Mouse (Mus musculus): ENCODE measurements around the gene Zfp827. TPM values are rescaled to one million over a fixed set of nuclear protein-coding genes. Genes with fewer than 3 reads are reported as not detected.

Zfp827 gene
- polyA plus RNA-seq, 1 experiment from 2014 or later = 10.2 TPM

DNA sequence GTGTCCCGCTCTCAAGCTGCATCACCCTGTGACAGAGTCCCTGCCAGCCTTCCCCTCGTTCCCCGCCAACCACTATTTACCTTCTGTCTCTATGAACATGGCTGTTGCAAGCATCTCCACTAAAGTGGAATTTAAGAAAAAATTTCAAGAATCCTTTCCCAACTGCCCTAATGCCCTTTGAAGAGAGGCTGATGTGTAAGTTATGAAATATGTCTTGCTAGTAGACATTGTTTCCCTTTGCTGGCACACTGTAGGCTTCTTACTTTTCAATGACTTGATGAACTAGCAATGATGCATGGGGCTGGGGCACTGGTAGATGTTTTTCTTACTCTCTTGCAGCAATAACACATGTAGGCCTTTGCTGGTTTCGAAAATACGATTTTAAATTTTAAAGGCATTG is 49.0 kb downstream of the Zfp827 start:
- no peaks in the 10 kb centered on the region for H3K9me3 ChIP-seq (replicated peaks; ENCODE audit: control insufficient read depth, low read length)
- no peak overlapping the region for H3K9ac ChIP-seq (ENCODE audit: low read length)
- DNase-seq (ENCODE audit: low spot score) (no peak), ATAC-seq (no peak)
- H3K27me3 ChIP-seq (replicated peaks; ENCODE audit: control insufficient read depth, insufficient read depth, low read length) = no peaks in the 10 kb centered on the region
- peaks cover 24% of the 10 kb centered on the region for H3K36me3 ChIP-seq (ENCODE audit: control insufficient read depth, insufficient read depth, low read length)
- peaks cover 20% of the 10 kb centered on the region for H3K4me1 ChIP-seq (ENCODE audit: control insufficient read depth, insufficient read depth, low read length)
- H3K4me3 ChIP-seq (ENCODE audit: low read depth, low read length) = no peak overlapping the region
- 93% methylated on average over 5 of the region's 5 CpGs for WGBS
- H3K4me2 ChIP-seq (ENCODE audit: low read length) = no peak overlapping the region
- H3K27ac ChIP-seq (ENCODE audit: low read depth, low read length) = no peak overlapping the region

DNA sequence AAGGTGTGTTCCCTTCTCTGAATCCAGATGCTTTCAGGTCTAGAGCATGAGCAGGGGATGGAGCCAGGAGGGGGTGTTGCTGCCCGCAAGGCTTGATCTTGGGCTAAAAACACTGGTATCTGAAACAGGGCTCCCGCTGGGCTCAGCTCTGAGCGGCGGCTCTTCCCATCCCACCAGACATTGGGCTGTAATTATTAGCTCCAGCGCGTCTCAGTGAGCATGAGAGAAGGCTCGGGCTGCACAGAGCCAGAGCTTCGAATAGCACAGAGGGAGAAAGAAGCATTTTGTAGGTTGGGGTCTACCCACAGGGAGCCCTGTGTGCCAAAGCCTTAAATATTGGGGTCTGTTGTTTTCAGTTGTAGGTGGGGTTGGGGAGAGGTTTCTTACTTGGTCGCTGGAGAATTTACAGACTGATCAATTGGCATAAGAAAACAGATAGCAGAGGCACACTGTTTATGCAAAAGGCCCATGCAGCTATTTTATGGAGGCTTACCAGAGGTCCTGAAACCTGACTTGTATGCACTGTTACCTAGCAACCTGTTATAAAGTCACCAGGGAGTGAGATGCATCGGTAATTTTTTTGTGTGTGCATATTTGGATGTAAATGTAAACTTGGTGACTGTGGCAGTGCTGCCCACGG is 50.4 kb downstream of the Zfp827 start:
- peak; percentile 52 for DNase-seq (ENCODE audit: low spot score)
- H3K9ac ChIP-seq (ENCODE audit: low read length) = no peak overlapping the region
- peaks cover 24% of the 10 kb centered on the region for H3K36me3 ChIP-seq (ENCODE audit: control insufficient read depth, insufficient read depth, low read length)
- no peaks in the 10 kb centered on the region for H3K27me3 ChIP-seq (replicated peaks; ENCODE audit: control insufficient read depth, insufficient read depth, low read length)
- peaks cover 25% of the 10 kb centered on the region for H3K4me1 ChIP-seq (ENCODE audit: control insufficient read depth, insufficient read depth, low read length)
- peak; percentile 28; the same call in 1 of the 2 replicates for ATAC-seq
- no peak overlapping the region for H3K4me3 ChIP-seq (ENCODE audit: low read depth, low read length)
- H3K27ac ChIP-seq (ENCODE audit: low read depth, low read length) = peak overlapping the region; percentile 69; the same call in 1 of the 2 replicates
- no peaks in the 10 kb centered on the region for H3K9me3 ChIP-seq (replicated peaks; ENCODE audit: control insufficient read depth, low read length)
- 20% methylated on average over 11 of the region's 11 CpGs for WGBS
- no peak overlapping the region for H3K4me2 ChIP-seq (ENCODE audit: low read length)

DNA sequence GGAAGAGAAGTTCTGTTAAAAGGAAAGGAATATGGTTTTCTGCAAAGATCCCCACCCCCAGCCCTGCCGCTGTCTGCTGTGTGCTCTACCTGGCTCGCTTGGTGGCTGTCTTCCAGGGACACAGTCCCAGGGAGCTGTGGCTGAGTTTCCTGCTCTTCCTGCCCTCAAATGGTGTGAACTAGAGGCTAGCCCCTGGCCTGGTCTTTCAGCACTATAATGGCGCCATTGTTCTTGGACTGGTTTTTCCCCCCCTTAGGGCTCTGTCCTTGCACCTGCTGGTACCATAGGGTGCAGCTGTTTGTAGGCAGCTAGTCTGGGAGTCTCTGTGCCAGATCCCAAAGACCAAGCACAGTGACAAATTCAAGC is 50.9 kb downstream of the Zfp827 start:
- no peak for ATAC-seq
- Histone ChIP-seq H3K27ac (ENCODE audit: low read depth, low read length) (peak overlapping the region; percentile 69; the same call in 1 of the 2 replicates), H3K4me2 (ENCODE audit: low read length) (no peak overlapping the region), H3K9me3 (replicated peaks; ENCODE audit: control insufficient read depth, low read length) (no peaks in the 10 kb centered on the region), H3K36me3 (ENCODE audit: control insufficient read depth, insufficient read depth, low read length) (peaks cover 24% of the 10 kb centered on the region), H3K27me3 (replicated peaks; ENCODE audit: control insufficient read depth, insufficient read depth, low read length) (no peaks in the 10 kb centered on the region), H3K9ac (ENCODE audit: low read length) (0 out of 2 replicates have a peak overlapping the region, but pooled peaks have one; percentile 17), H3K4me1 (ENCODE audit: control insufficient read depth, insufficient read depth, low read length) (peaks cover 25% of the 10 kb centered on the region), H3K4me3 (ENCODE audit: low read depth, low read length) (no peak overlapping the region)
- no peak for DNase-seq (ENCODE audit: low spot score)
- 72% methylated on average over 3 of the region's 3 CpGs for WGBS

DNA sequence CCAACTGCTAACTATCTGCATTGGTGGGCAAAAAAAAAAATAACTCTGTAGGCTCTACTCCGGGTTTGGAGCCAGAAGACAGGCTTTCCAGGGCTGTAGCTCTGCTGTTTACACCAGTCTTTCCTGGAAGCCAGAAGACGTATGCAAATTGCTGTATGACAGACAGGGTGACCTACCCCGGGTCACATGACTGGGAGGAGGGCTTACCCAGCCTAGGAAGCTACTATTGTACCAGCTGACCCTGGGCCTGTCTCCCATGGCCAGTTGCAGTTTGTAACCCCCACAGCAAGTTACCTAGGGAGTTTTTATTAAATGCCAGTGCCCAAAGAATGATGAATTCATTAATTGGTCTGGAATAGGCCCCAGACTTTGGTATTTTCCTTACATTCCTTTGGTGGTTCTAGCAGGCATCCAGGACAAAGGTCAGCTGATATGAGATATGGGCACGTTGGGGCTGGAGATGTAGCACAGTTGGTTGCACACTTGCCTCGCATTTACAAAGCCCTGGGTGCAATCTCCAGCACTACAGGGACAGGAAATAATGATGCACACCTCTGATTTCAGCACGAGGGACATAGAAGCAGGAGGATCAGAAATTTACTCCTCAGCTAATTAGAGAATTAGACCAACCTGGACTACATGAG is 52.0 kb downstream of the Zfp827 start:
- Histone ChIP-seq H3K4me3 (ENCODE audit: low read depth, low read length) (no peak overlapping the region), H3K9ac (ENCODE audit: low read length) (no peak overlapping the region), H3K27ac (ENCODE audit: low read depth, low read length) (no peak overlapping the region; the same call in 1 of the 2 replicates), H3K4me2 (ENCODE audit: low read length) (no peak overlapping the region), H3K9me3 (replicated peaks; ENCODE audit: control insufficient read depth, low read length) (no peaks in the 10 kb centered on the region), H3K27me3 (replicated peaks; ENCODE audit: control insufficient read depth, insufficient read depth, low read length) (no peaks in the 10 kb centered on the region), H3K4me1 (ENCODE audit: control insufficient read depth, insufficient read depth, low read length) (peaks cover 25% of the 10 kb centered on the region), H3K36me3 (ENCODE audit: control insufficient read depth, insufficient read depth, low read length) (peaks cover 24% of the 10 kb centered on the region)
- 76% methylated on average over 6 of the region's 6 CpGs for WGBS
- DNase-seq (ENCODE audit: low spot score) = no peak
- no peak for ATAC-seq

DNA sequence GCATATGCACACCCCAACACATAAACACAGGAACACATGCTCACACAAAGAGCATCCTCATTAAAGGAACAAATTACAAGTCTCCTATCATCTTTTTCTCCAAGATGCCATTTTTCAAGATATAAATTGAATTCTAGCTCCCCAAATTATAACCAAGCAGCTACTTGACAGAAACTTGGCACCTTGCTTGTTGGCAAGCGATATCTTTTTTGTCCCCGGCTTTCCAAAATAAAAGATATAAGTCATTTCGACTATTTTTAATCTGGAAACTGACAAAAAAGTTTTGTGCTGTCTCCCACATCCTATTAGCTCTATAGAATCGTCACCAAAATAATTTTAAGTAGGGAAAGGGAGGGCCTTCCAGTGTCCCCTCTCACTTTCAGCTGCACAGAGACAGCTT is 53.1 kb downstream of the Zfp827 start:
- H3K4me1 ChIP-seq (ENCODE audit: control insufficient read depth, insufficient read depth, low read length) = peaks cover 25% of the 10 kb centered on the region

DNA sequence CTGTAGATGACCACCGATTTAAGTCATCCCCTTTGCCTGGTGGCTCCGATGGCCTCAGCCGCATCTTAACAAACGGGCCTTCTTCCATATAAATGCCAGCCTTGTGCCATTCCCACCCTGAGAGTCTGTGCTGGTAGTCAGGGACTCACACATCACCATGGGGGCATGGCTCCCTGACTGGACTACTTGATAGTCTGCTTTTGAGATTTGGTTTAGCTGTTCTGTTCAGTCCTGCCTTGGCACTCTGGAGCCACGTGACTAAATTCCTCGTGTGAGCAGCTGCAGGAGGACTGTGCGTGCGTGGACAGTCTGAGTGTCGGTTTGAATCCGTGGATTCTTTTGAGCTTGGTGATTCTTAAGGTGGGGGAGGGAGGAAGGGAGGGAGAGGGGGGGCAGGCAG is 53.7 kb downstream of the Zfp827 start:
- WGBS = 77% methylated on average over 10 of the region's 10 CpGs
- H3K4me2 ChIP-seq (ENCODE audit: low read length) = no peak overlapping the region
- H3K36me3 ChIP-seq (ENCODE audit: control insufficient read depth, insufficient read depth, low read length) = peaks cover 14% of the 10 kb centered on the region; the same call in 1 of the 2 replicates
- H3K27me3 ChIP-seq (replicated peaks; ENCODE audit: control insufficient read depth, insufficient read depth, low read length) = no peaks in the 10 kb centered on the region
- H3K9me3 ChIP-seq (replicated peaks; ENCODE audit: control insufficient read depth, low read length) = no peaks in the 10 kb centered on the region
- ATAC-seq (0 out of 2 replicates have a peak, but pooled peaks have one; percentile 9), DNase-seq (ENCODE audit: low spot score) (no peak)
- peaks cover 25% of the 10 kb centered on the region for H3K4me1 ChIP-seq (ENCODE audit: control insufficient read depth, insufficient read depth, low read length)
- H3K9ac ChIP-seq (ENCODE audit: low read length) = no peak overlapping the region
- no peak overlapping the region for H3K4me3 ChIP-seq (ENCODE audit: low read depth, low read length)
- H3K27ac ChIP-seq (ENCODE audit: low read depth, low read length) = no peak overlapping the region

More for the DNA sequence above, 53.1 kb downstream of the Zfp827 start:
- no peak overlapping the region for H3K4me2 ChIP-seq (ENCODE audit: low read length)
- DNase-seq (ENCODE audit: low spot score) (peak; percentile 32), ATAC-seq (no peak; the same call in 1 of the 2 replicates)
- 0 out of 2 replicates have a peak overlapping the region, but pooled peaks have one; percentile 29 for H3K27ac ChIP-seq (ENCODE audit: low read depth, low read length)
- no peaks in the 10 kb centered on the region for H3K27me3 ChIP-seq (replicated peaks; ENCODE audit: control insufficient read depth, insufficient read depth, low read length)
- WGBS = 88% methylated on average over 4 of the region's 4 CpGs
- H3K36me3 ChIP-seq (ENCODE audit: control insufficient read depth, insufficient read depth, low read length) = peaks cover 15% of the 10 kb centered on the region
- no peak overlapping the region for H3K9ac ChIP-seq (ENCODE audit: low read length)
- no peak overlapping the region for H3K4me3 ChIP-seq (ENCODE audit: low read depth, low read length)
- H3K9me3 ChIP-seq (replicated peaks; ENCODE audit: control insufficient read depth, low read length) = no peaks in the 10 kb centered on the region

DNA sequence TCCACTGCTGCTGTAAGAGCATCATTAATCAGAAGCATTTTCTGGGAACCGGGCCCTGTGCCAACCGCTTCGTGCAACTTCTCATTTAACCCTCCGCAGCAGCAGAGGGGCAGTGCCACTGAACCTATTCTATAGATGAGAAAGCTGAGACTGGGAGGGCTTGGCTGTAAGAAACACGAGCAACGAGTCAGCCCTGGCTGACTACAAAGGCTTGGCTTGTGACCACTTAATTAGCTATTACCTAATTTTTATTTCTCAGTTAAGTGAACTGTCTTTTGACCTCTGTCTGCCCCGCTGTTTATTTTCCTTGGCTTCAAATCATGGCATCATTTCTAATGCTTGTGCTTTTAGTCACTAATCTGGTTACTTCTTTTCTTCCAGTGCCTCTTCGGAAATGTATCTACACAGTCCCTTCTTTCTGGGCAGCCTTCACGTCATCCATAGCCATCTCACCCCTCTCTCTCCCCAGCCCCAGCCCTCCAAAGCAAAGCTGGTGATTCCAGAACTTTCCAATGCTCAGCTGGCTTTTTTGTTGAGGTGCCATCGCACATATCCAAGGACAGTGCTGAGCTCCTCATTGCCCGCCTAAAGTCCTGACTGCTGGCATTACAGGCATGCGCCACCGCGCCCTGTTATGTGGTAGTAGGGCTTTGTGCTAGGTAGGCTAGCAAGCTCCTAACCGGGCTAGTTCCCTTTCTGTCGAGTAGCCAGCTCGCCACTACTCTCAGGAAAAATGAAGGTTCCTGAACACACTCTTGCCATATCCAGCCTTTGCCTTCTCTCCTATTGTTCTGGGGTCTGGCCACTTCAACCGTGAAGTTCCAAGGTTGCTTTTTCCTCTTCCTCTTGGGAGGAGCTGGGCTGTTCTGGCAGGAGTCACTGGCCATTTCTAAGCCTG is 55.5 kb downstream of the Zfp827 start:
- peak; percentile 37; the same call in 1 of the 2 replicates for ATAC-seq
- Histone ChIP-seq H3K4me2 (ENCODE audit: low read length) (no peak overlapping the region), H3K4me1 (ENCODE audit: control insufficient read depth, insufficient read depth, low read length) (peaks cover 20% of the 10 kb centered on the region), H3K9me3 (replicated peaks; ENCODE audit: control insufficient read depth, low read length) (no peaks in the 10 kb centered on the region), H3K36me3 (ENCODE audit: control insufficient read depth, insufficient read depth, low read length) (peaks cover 18% of the 10 kb centered on the region; the same call in 1 of the 2 replicates), H3K4me3 (ENCODE audit: low read depth, low read length) (no peak overlapping the region), H3K27ac (ENCODE audit: low read depth, low read length) (no peak overlapping the region), H3K27me3 (replicated peaks; ENCODE audit: control insufficient read depth, insufficient read depth, low read length) (no peaks in the 10 kb centered on the region), H3K9ac (ENCODE audit: low read length) (no peak overlapping the region)
- WGBS = 67% methylated on average over 18 of the region's 18 CpGs
- peak; percentile 79 for DNase-seq (ENCODE audit: low spot score)

DNA sequence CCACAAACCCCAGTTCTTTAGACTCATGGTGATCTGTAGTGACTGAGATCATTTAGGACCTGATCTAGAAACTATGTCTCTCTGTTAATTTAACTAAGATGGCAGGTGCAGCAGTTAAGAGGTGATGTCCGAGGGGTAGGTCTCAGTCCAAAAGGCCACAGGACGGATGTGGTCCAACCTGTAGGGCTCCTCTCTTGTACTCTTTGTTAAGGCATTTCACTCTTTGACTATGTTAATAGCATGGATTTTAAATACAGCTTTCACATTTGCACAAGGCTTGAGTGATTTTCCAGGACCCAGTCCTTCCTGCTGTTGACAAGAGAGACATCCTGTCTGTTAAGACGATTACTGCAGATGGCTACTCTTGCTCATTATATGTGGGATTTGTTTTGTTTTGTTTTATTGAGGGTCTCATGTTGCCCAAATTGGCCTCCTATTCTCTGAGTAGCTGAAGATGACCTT is 56.2 kb downstream of the Zfp827 start:
- H3K27ac ChIP-seq (ENCODE audit: low read depth, low read length) = no peak overlapping the region
- H3K4me1 ChIP-seq (ENCODE audit: control insufficient read depth, insufficient read depth, low read length) = peaks cover 13% of the 10 kb centered on the region
- H3K4me3 ChIP-seq (ENCODE audit: low read depth, low read length) = no peak overlapping the region
- H3K9ac ChIP-seq (ENCODE audit: low read length) = no peak overlapping the region
- H3K9me3 ChIP-seq (replicated peaks; ENCODE audit: control insufficient read depth, low read length) = no peaks in the 10 kb centered on the region
- no peak overlapping the region for H3K4me2 ChIP-seq (ENCODE audit: low read length)
- no peak for DNase-seq (ENCODE audit: low spot score)
- H3K27me3 ChIP-seq (replicated peaks; ENCODE audit: control insufficient read depth, insufficient read depth, low read length) = no peaks in the 10 kb centered on the region
- no peak for ATAC-seq
- peaks cover 16% of the 10 kb centered on the region; the same call in 1 of the 2 replicates for H3K36me3 ChIP-seq (ENCODE audit: control insufficient read depth, insufficient read depth, low read length)
- WGBS = 87% methylated on average over 3 of the region's 3 CpGs

Measured in forebrain, embryonic 14.5 days (tissue).